Mouse (Mus musculus): Measurements from ENCODE around the gene Masp1.

The Masp1 gene

GRCm38 (mm10) chr16:23401959-23402358, 118.7 kb downstream of the Masp1 start:
- no peak for DNase-seq (ENCODE audit: low spot score in 2 of 2)

- no peak for DNase-seq (ENCODE audit: low spot score in 2 of 2)
These were observed 119.2 kb downstream of the Masp1 start for GRCm38 (mm10) chr16:23401463-23401862.

All from urinary bladder, adult 18-20 months (tissue).